Mouse (Mus musculus): ENCODE results near the gene Krtap13. TPM values are rescaled to one million over a fixed set of nuclear protein-coding genes. Genes with fewer than 3 reads are reported as not detected.

The Krtap13 gene
- polyA plus RNA-seq, 1 experiment from 2014 or later: not detected

- Histone ChIP-seq H3K27me3 (replicated peaks; ENCODE audit: control insufficient read depth, insufficient read depth, low read length) (no peaks in the 10 kb centered on the region), H3K4me1 (ENCODE audit: control insufficient read depth, insufficient read depth, low read depth, low read length) (no peaks in the 10 kb centered on the region)
- 7% methylated on average over 1 of the region's 1 CpGs for WGBS
Observed at GRCm38 (mm10) chr16:88720031-88720430, 31.4 kb downstream of the Krtap13 start.

GRCm38 (mm10) chr16:88716549-88716948, 34.9 kb downstream of the Krtap13 start:
- Histone ChIP-seq H3K27ac (ENCODE audit: low read depth, low read length) (no peak overlapping the region), H3K9ac (ENCODE audit: low read depth, low read length) (no peak overlapping the region), H3K9me3 (ENCODE audit: control insufficient read depth, low read length) (peaks cover 2% of the 10 kb centered on the region; the same call in 1 of the 2 replicates), H3K36me3 (ENCODE audit: control insufficient read depth, insufficient read depth, low read length) (no peaks in the 10 kb centered on the region), H3K27me3 (replicated peaks; ENCODE audit: control insufficient read depth, insufficient read depth, low read length) (no peaks in the 10 kb centered on the region), H3K4me1 (ENCODE audit: control insufficient read depth, insufficient read depth, low read depth, low read length) (no peaks in the 10 kb centered on the region), H3K4me2 (ENCODE audit: low read length) (no peak overlapping the region), H3K4me3 (ENCODE audit: low read length) (no peak overlapping the region)
- ATAC-seq: no peak

More at GRCm38 (mm10) chr16:88720031-88720430, 31.4 kb downstream of the Krtap13 start:
- Histone ChIP-seq H3K9me3 (ENCODE audit: control insufficient read depth, low read length) (peaks cover 2% of the 10 kb centered on the region; the same call in 1 of the 2 replicates), H3K4me2 (ENCODE audit: low read length) (no peak overlapping the region), H3K4me3 (ENCODE audit: low read length) (no peak overlapping the region), H3K9ac (ENCODE audit: low read depth, low read length) (no peak overlapping the region), H3K27ac (ENCODE audit: low read depth, low read length) (no peak overlapping the region), H3K36me3 (ENCODE audit: control insufficient read depth, insufficient read depth, low read length) (no peaks in the 10 kb centered on the region)
- no peak for ATAC-seq

- no peak overlapping the region for H3K9ac ChIP-seq (ENCODE audit: low read depth, low read length)
- no peaks in the 10 kb centered on the region for H3K36me3 ChIP-seq (ENCODE audit: control insufficient read depth, insufficient read depth, low read length)
- H3K9me3 ChIP-seq (ENCODE audit: control insufficient read depth, low read length): no peaks in the 10 kb centered on the region
- no peak overlapping the region for H3K4me3 ChIP-seq (ENCODE audit: low read length)
- H3K27ac ChIP-seq (ENCODE audit: low read depth, low read length): no peak overlapping the region
- ATAC-seq: no peak
- H3K4me1 ChIP-seq (ENCODE audit: control insufficient read depth, insufficient read depth, low read depth, low read length): no peaks in the 10 kb centered on the region
- no peak overlapping the region for H3K4me2 ChIP-seq (ENCODE audit: low read length)
- no peaks in the 10 kb centered on the region for H3K27me3 ChIP-seq (replicated peaks; ENCODE audit: control insufficient read depth, insufficient read depth, low read length)
- 89% methylated on average over 6 of the region's 6 CpGs for WGBS
Observed at GRCm38 (mm10) chr16:88711245-88711644, 40.2 kb downstream of the Krtap13 start.

GRCm38 (mm10) chr16:88710757-88711156, 40.7 kb downstream of the Krtap13 start:
- no peak for ATAC-seq

GRCm38 (mm10) chr16:88707496-88708012, 43.9 kb downstream of the Krtap13 start, which contains the start of gene 2310061N02Rik:
2310061N02Rik (minus strand) TSS chr16:88707962.
- Histone ChIP-seq H3K9ac (ENCODE audit: low read depth, low read length) (no peak within 1 kb of the TSS), H3K4me2 (ENCODE audit: low read length) (no peak within 1 kb of the TSS), H3K9me3 (ENCODE audit: control insufficient read depth, low read length) (no peaks in the 10 kb centered on the region), H3K4me3 (ENCODE audit: low read length) (no peak within 1 kb of the TSS), H3K27ac (ENCODE audit: low read depth, low read length) (no peak within 1 kb of the TSS), H3K27me3 (replicated peaks; ENCODE audit: control insufficient read depth, insufficient read depth, low read length) (no peaks in the 10 kb centered on the region), H3K36me3 (ENCODE audit: control insufficient read depth, insufficient read depth, low read length) (no peaks in the 10 kb centered on the region), H3K4me1 (ENCODE audit: control insufficient read depth, insufficient read depth, low read depth, low read length) (no peaks in the 10 kb centered on the region)
- 86% methylated on average over 10 of the region's 10 CpGs for WGBS
- ATAC-seq: no peak

More at GRCm38 (mm10) chr16:88710757-88711156, 40.7 kb downstream of the Krtap13 start:
- no peak overlapping the region for H3K27ac ChIP-seq (ENCODE audit: low read depth, low read length)
- H3K9ac ChIP-seq (ENCODE audit: low read depth, low read length): no peak overlapping the region
- H3K27me3 ChIP-seq (replicated peaks; ENCODE audit: control insufficient read depth, insufficient read depth, low read length): no peaks in the 10 kb centered on the region
- H3K4me2 ChIP-seq (ENCODE audit: low read length): no peak overlapping the region
- H3K9me3 ChIP-seq (ENCODE audit: control insufficient read depth, low read length): no peaks in the 10 kb centered on the region
- H3K4me3 ChIP-seq (ENCODE audit: low read length): no peak overlapping the region
- H3K4me1 ChIP-seq (ENCODE audit: control insufficient read depth, insufficient read depth, low read depth, low read length): no peaks in the 10 kb centered on the region
- H3K36me3 ChIP-seq (ENCODE audit: control insufficient read depth, insufficient read depth, low read length): no peaks in the 10 kb centered on the region
- 75% methylated on average over 4 of the region's 4 CpGs for WGBS

GRCm38 (mm10) chr16:88701072-88701864, 50.2 kb downstream of the Krtap13 start:
- Histone ChIP-seq H3K9me3 (ENCODE audit: control insufficient read depth, low read length) (no peaks in the 10 kb centered on the region), H3K27ac (ENCODE audit: low read depth, low read length) (no peak overlapping the region), H3K4me2 (ENCODE audit: low read length) (no peak overlapping the region), H3K27me3 (replicated peaks; ENCODE audit: control insufficient read depth, insufficient read depth, low read length) (no peaks in the 10 kb centered on the region), H3K4me1 (ENCODE audit: control insufficient read depth, insufficient read depth, low read depth, low read length) (no peaks in the 10 kb centered on the region), H3K4me3 (ENCODE audit: low read length) (no peak overlapping the region), H3K36me3 (ENCODE audit: control insufficient read depth, insufficient read depth, low read length) (no peaks in the 10 kb centered on the region), H3K9ac (ENCODE audit: low read depth, low read length) (no peak overlapping the region)
- 61% methylated on average over 4 of the region's 4 CpGs for WGBS
- ATAC-seq: no peak

Other genes with a start within 250 kb of the Krtap13 start
- gene Cldn17, start 244.7 kb downstream of the Krtap13 start, polyA plus RNA-seq (2015; fragmentation: Nextera tagmentation; extraction: Ambion mirVana): not detected in 2 replicates
- not detected in 2 replicates for gene Cldn8, start 188.5 kb downstream of the Krtap13 start, polyA plus RNA-seq (2015; fragmentation: Nextera tagmentation; extraction: Ambion mirVana)
- gene Krtap24-1, start 139.4 kb downstream of the Krtap13 start, polyA plus RNA-seq (2015; fragmentation: Nextera tagmentation; extraction: Ambion mirVana): not detected in 2 replicates
- not detected in 2 replicates for gene 2310079G19Rik, start 124.0 kb downstream of the Krtap13 start, polyA plus RNA-seq (2015; fragmentation: Nextera tagmentation; extraction: Ambion mirVana)
- gene Krtap26-1, start 103.8 kb downstream of the Krtap13 start, polyA plus RNA-seq (2015; fragmentation: Nextera tagmentation; extraction: Ambion mirVana): not detected in 2 replicates
- not detected in 2 replicates for gene Krtap27-1, start 80.0 kb downstream of the Krtap13 start, polyA plus RNA-seq (2015; fragmentation: Nextera tagmentation; extraction: Ambion mirVana)
- gene 2310061N02Rik, start 43.7 kb downstream of the Krtap13 start, polyA plus RNA-seq (2015; fragmentation: Nextera tagmentation; extraction: Ambion mirVana): not detected in 2 replicates
- gene Krtap13-1, start 22.8 kb downstream of the Krtap13 start, polyA plus RNA-seq (2015; fragmentation: Nextera tagmentation; extraction: Ambion mirVana): not detected in 2 replicates
- gene 2310034C09Rik, start 7.2 kb upstream of the Krtap13 start, polyA plus RNA-seq (2015; fragmentation: Nextera tagmentation; extraction: Ambion mirVana): not detected in 2 replicates
- gene 2310057N15Rik, start 22.6 kb upstream of the Krtap13 start, polyA plus RNA-seq (2015; fragmentation: Nextera tagmentation; extraction: Ambion mirVana): not detected in 2 replicates
- gene Gm5965, start 26.3 kb upstream of the Krtap13 start, polyA plus RNA-seq (2015; fragmentation: Nextera tagmentation; extraction: Ambion mirVana): not detected in 2 replicates
- not detected in 2 replicates for gene Gm20741, start 60.6 kb upstream of the Krtap13 start, polyA plus RNA-seq (2015; fragmentation: Nextera tagmentation; extraction: Ambion mirVana)
- gene Krtap15, start 68.6 kb upstream of the Krtap13 start, polyA plus RNA-seq (2015; fragmentation: Nextera tagmentation; extraction: Ambion mirVana): 0.25 TPM in 1 of 2 replicates, not detected in the other
- not detected in 2 replicates for gene Krtap14, start 74.5 kb upstream of the Krtap13 start, polyA plus RNA-seq (2015; fragmentation: Nextera tagmentation; extraction: Ambion mirVana)
- not detected in 2 replicates for gene Krtap19-1, start 117.8 kb upstream of the Krtap13 start, polyA plus RNA-seq (2015; fragmentation: Nextera tagmentation; extraction: Ambion mirVana)
- gene Krtap19-2, start 122.6 kb upstream of the Krtap13 start, polyA plus RNA-seq (2015; fragmentation: Nextera tagmentation; extraction: Ambion mirVana): not detected in 2 replicates
- not detected in 2 replicates for gene Krtap19-3, start 126.4 kb upstream of the Krtap13 start, polyA plus RNA-seq (2015; fragmentation: Nextera tagmentation; extraction: Ambion mirVana)
- not detected in 2 replicates for gene Krtap19-4, start 133.5 kb upstream of the Krtap13 start, polyA plus RNA-seq (2015; fragmentation: Nextera tagmentation; extraction: Ambion mirVana)
- gene Krtap19-5, start 144.8 kb upstream of the Krtap13 start, polyA plus RNA-seq (2015; fragmentation: Nextera tagmentation; extraction: Ambion mirVana): not detected in 2 replicates
- gene Krtap19-9b, start 180.6 kb upstream of the Krtap13 start, polyA plus RNA-seq (2015; fragmentation: Nextera tagmentation; extraction: Ambion mirVana): not detected in 2 replicates
- gene Krtap16-3, start 211.2 kb upstream of the Krtap13 start, polyA plus RNA-seq (2015; fragmentation: Nextera tagmentation; extraction: Ambion mirVana): not detected in 2 replicates